Mouse (Mus musculus) cerebellum, postnatal 10 days (tissue): Measurements from ENCODE around the gene Snip1.

Experiments
- DNase-seq, 2 experiments: peaks; one replicate each; pipeline ENCODE4 v3.0.0; 2021; ENCODE audit warnings: mixed read lengths in 2 of 2

Snip1 gene

DNA sequence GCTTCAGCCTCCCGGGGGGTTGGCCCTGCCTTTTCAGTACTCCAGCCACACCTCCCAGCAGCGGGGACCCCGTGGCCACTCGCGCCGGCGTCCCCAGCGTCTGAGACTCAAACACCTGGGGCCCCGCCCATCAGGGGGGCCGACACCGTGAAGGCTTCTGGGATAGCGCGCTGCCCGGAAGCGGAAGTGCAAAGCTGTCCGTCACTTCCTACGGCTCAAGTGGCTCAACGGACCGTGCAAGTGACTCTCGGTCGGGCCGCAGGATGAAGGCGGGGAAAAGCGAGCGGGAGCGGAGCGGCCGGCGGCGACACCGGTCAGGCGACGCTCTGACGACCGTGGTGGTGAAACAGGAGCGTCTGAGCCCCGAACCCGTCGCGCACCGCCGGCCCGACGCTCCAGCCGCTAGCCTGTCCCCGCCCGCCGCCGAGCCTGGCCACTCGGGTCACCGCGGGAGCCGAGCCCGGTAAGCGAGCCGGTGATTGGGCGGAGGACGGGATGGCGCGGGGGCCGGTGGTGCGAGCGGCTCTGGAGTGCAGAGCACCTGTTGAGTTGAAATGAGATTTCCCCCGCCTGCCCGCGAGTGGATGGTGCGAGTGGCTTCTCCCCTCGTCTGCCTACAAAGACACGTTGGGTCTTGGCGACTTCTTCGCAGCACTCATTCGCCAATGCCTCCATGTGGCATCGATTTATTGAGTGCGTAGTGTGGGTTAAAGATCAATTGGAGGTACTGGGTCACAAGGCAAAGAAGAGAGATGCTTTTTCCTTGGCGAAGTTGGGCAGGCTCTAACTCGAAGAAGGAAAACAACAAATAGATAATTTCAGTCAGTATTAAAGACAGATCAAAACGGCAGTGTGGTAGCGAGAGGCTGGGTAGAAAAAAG lies at the start of gene Snip1:
Snip1 (plus strand) TSS at position 183 of the 881 bp plus-strand sequence.
- peak; percentile 95 to 97 for DNase-seq

DNA sequence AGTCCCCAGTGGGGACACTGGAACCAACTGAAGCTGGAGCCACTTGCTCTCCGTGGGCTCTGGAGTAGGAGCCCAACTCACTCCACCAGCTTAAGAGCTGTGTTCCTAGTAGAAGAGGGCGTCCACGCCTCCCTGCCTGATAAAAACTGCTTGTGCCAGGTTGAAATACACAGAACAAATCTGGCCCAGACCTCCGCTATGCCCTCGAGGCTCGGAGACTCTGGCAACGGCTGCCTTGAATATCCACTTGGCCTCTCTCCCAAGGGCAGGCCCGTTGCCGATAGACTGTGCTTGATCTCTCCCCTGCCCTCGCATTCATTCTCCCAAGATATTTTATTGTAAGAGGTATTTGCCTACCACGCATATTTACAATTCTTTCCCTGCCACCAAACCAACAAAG lies 49.0 kb upstream of the Snip1 start:
- peak; percentile 56 to 63 for DNase-seq

DNA sequence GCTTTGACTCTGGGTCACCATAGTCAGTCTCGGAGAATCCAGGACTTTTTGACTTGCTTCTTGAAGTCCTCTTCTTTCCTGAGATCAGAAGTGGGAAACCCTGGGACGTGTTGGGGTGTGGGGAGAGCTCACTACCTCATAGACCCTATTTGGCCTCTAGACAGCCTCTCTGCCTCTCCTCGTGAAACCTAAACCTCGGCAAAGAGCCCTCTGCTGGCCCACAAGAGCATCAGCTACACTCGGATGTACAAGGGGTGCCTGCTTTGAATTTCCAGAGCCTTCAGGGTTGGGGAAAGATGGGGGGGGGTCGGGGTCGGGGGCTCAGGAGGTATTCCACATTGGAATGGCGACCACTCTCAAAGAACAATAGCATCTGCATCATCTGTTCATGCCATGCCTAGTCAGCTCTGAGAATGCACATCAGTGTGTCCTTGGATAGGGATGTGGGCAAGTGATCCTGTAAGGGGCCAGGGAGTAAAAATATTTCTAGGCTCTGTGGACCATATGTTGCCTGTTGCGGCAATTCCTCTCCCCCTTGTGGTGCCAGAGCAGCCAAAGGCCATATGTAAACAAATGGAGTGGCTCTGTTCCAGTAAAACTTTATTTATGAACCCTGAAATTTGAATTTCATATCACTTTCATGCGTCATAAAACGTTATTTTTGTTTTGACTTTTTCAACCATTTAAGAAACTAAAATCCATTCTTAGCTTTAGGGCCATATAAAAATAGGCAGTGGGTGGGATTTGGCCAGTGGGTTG lies 45.5 kb upstream of the Snip1 start:
- DNase-seq: peak; percentile 43 to 47

DNA sequence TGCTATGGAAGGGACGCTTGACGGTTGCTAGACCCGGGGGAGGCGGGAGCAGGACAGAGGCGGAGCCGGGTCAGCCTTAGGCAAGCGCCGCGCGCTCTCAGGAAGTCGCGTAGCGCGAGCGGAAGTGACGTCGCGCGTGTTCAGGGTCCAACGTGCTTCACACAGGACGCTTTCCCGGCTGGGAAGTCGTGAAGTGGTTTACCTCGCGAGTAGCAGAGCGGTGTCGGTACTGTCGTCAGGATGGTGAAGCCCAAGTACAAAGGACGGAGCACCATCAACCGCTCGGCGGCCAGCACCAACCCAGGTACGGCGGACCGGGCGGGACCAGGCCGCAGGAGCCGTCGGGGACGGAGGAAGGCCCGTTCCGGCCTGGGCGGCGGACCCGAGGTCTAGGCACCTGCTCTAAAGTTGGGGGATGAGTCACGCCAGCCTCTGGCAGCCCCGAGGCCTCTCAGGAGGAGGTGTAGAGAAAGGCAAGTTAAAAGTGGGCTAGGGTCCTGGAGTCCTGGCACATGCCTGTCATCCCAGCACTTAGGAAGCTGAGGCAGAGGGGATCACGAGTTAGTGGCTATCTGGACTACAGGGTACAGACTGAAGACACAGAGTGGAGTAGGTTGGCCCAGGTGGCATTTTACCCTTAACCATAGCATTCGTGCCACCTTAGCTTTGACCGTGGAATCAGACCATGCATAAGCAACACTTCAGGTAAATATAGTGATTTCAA lies 36.4 kb upstream of the Snip1 start:
- peak; percentile 96 for DNase-seq

DNA sequence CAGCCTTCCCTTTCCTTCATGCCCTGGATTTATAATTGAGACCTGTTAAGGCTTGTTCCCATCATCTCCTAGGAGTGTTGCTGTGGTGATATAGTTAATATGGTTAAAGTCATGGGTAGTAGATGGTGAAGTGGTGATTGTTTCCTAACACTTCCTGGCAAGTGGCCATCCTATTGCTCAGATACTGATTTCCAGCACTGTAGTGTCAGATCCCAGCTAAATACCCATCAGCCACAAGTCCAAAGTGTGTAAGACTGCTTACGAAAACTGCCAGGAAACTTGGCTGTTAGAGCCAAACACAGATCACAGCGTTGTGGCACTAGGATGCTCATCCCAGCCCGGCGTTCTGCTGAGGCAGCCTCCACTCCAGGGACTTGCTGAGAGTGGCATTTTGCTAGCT lies 32.1 kb upstream of the Snip1 start:
- no peak for DNase-seq

DNA sequence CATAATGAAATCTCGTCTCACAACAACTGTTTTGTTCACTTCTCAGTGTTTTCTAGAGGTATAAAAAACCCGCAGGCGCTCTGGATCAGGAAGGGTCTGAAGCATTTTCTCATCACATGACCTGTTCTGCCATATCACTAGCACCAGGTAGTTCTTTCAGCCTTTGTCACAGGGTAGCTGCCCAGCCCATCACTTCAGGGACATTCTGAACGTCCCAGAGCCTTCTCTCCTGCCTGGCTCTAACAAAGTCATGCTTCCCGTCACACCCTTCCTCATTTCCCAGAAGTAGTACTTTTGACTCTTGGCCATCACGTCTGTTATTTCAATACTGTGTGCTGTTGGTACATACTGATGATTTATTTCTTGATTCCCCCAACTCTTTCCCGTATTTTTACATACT lies 22.0 kb upstream of the Snip1 start:
- DNase-seq: no peak

DNA sequence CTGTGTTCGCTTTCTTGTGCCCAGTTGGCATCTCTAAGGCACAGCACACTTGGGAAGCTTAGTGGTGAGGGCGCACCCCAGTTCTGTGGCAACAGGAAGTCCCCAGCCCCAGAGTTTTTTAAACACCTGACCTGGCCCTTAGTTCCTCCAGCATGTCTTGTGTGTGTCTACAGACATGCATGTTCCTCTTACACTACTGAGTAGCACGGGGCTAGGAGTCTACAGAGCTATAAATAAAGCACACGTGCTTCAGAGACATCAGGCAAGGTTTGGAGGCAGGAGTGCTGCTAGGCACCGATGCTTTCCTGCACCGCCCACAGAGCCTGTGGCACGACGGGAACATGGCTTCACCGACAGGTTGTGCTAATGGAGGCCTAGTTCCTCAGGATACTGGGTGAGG lies 11.1 kb upstream of the Snip1 start:
- DNase-seq: no peak

DNA sequence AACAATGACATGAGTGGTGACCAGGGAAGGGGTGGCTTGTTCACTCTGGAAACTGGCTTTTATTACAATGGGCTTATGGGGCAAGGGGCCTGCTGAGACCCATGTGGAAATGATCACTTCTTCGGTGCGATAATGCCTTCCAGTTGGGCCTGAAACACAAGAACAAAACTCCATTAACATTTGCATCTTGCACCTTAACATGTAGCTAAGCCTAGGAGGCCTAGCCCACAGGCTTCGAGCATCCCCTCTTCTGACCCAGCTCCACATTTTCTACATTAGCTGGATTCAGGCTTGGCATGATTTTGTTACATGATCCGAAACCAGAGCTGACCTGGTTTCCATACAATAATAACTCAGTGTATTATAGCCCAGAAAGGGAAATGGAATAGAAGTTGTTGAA lies 10.0 kb upstream of the Snip1 start:
- no peak for DNase-seq

DNA sequence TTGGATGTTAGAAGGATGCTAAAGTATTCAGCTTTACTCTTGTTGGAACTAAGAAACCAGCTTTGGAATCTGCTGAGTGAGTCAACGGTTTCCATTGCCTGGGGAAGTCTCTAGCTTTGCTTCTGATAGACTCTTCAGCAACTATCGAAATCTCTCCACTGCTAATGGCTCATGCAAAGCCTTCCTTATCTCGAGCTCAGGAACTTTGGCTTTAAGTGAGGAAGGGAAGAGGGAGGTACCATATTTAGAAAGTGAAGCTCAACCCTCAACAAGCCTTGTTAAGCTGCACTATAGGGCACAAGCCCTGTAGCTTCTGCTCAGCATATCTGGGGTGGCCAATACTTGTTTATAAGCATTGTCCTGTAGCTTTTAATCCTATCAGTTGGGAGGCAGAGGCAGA lies 9.2 kb upstream of the Snip1 start:
- no peak for DNase-seq

DNA sequence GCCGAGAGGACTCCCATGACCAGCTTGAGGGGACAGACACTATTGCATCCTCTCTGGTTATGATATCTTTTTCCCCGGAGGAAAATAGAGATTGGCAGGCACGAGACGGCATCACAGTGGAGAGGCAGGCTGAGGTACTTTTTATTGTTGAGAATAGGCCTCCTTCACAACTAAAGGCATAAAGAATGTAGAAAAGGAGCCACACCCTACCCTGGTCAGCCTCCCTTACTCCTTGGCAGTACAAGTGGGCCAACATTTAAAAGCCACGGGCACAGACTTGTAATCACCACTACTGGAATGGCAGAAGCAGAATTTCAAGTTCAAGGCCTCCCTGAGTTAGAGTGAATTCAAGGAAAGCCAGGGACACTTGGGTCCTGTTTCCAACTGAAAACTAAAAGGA lies 8.4 kb upstream of the Snip1 start:
- DNase-seq: no peak

DNA sequence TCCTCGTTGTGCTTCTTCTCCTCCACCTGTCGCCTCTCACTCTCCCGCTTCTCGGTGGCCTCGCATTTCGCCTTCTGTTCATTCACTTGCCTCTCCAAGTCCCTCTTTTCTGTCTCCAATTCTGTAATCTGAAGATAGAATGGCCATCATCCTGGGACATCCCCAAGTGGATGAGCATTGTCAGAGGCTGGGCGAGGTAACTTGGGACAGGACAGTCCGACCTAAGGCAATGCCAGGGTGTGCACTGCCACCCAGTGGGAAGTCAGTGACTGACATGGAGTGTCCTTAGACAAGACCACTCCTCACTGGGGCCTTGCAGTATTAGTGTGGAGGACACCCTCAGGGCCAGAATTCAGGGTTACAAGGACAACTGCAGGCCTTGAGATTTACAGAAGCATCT lies 7.4 kb upstream of the Snip1 start:
- DNase-seq: peak; percentile 82

DNA sequence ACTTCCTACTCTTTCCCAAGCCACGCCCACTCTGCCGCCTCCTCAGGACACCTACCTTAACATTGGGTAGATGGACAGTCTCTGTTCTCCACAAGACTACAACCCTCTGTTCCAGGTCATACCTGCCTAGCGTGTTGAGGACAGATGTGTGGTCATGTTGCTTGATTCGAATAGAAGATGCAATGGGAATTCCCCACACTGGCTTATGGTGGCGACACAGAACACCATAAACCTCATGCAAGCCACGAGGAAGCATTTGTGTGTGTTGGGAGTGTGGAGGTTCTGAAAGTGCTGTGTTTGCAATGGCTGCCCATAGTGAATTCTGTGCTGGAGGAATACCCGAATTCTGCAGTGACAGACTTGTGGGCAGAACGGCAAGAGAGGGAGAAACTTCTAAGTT lies 2.6 kb upstream of the Snip1 start:
- no peak for DNase-seq

DNA sequence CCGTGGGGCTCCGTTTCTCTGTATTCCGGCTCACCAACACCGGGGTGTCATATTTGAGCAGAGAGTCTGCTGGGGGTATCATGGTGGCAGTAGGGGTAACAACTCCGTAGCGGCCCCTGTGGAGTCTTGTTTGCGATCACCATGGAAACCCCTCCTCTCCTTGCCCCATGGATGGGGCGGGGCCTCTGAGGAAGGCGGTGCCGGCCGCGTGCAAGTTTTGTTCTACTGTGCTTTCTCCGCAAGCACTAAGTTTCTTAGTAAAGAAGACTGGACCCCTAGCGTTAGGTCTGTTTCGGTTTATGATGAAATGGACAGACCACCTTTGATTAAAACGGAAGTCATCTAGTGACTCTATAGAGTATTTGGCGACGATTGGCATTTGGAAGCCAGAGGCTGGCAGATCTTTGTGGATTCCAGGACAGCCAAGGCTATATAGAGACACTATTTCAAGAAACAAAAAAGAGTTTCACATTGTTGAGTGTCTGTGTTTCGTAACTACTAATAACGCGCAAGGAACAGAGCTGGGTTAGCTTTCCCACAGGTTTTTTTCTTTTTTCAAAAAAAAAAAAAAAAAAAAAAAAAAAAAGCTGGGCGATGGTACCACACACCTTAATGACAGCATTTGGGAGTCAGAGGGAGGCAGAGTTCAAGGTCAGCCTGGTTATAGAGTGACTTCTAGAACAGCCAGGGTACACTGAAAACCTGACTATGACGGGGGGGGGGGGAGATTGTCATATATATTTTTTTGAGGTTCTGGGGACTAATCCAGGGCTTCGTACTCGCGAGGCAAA lies 760 bp upstream of the Snip1 start, which contains the start of gene Dnali1:
Dnali1 (minus strand) TSS at position 187 of the 791 bp plus-strand sequence.
- peak; percentile 45 to 56 for DNase-seq

DNA sequence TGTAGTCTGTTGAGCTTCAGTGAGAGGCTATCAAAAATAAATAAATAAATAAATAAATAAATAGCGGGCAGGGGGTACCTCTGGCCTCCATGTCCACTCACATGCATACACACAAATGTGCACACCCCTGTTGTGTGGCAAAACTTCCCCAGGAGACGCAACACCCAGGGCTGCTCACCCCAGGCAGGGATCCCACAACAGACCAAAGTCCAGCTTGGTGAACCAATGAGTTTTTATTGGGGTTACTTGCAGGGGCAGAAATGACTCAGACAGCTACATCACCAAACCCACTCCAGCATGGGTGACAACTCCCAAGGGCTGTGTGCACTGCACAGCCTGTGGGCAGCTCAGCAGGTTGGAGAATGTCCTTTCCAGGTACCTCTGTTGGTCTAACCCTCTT lies 11.2 kb downstream of the Snip1 start:
- no peak for DNase-seq

DNA sequence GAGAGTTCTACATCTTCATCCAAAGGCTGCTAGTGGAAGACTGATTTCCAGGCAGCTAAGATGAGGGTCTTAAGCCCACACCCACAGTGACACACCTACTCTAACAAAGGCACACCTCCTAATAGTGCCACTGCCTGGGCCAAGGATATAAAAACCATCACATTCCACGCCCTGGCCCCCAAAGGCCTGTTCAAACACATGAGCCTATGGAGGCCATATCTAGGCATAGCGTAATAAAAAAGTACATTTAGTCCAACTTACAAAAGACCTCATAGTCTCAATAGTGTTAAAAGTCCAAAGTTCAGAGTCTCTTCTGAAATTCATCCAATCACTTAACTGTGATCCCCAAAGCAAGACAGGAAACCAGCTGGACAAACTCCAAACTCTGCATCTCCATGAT lies 12.2 kb downstream of the Snip1 start:
- no peak for DNase-seq

DNA sequence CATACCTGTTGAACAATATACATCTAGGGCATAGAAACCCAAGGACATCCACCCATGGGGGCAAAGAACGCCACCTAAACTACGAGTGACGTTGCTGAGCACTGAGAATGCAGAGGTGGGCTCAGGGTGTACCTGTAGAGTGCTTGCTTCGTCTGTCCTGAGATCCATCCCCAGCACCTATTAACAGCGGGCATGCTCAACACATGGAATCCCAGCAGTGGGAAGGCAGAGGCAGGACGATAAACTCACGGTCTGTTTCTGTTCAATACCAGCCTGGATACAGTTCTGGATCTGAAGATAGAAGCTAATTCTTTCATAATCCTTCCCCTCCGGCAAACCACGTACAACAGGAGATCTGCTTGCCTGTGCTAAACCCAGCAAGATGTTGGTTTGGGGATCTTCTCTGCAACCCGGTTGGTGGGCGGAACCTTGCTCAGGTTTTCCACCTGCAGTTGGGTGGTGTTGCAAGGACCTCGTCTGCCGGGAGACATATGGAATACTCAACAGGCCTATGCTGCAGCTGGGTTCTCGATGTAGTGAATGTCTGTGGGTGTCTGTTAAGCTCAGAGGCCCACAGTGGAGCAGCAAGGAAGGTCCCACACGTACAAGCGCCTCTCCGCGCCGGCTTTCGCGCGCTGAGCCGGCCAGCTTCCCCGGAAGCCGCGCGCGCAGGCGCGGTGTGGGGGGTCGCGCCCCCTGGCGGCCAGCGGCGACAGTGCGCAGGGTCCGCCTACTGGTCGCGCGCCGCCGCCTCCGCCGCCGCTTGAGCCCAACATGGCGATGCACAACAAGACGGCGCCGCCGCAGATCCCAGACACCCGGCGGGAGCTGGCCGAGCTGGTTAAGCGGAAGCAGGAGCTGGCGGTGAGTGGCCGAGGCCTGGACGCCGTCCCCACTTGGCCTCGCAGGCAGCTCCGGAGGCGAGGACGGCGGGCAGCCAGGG lies 18.2 kb downstream of the Snip1 start, which contains the start of gene Meaf6:
Meaf6 (plus strand) TSS at position 732 of the 943 bp plus-strand sequence.
- DNase-seq: peak; percentile 96 to 97

DNA sequence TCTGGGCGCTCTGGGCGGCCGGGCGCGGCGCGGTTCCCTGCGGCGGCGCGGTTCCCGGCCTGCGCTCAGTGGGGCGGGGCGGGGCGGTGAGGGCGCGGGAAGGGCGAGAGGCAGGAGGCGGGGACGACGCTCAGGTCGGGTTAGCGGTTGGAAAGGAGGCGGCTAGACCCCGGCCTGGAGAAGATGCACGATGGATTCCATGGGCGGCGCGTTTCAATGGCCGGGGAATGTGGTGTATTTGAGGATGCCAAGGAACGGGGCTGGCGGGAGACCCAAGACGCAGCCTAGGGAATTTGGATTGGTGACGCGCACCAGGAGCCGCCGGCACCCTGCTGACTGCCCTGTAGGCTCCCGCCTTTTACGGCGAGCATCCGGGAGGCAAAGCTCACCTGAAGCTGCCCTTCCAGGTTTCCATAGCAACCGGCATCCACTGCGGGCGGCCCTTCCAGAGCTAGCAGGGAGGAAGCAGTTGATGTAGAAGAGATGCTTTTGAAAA lies 18.9 kb downstream of the Snip1 start:
- peak; percentile 79 to 82 for DNase-seq

DNA sequence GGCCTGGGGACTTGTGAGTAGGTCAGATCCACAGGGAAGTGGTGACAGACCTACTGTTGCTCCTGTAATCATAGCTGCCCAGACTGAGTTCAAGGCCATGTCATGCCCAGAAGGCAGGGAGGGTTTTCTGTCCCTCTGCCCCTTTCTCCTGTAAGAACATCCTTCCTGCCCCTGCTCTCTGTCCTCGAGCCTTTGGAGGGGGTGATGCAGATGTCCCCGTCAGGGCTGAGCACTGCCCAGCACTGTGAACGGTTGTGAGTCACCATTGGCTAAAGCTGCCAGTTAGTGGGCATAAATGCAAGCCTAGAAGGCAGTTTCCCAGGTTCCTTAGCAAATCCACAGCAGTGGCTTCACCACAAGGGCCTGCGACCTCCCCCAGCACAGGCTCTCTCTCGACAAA lies 26.6 kb downstream of the Snip1 start:
- DNase-seq: no peak

DNA sequence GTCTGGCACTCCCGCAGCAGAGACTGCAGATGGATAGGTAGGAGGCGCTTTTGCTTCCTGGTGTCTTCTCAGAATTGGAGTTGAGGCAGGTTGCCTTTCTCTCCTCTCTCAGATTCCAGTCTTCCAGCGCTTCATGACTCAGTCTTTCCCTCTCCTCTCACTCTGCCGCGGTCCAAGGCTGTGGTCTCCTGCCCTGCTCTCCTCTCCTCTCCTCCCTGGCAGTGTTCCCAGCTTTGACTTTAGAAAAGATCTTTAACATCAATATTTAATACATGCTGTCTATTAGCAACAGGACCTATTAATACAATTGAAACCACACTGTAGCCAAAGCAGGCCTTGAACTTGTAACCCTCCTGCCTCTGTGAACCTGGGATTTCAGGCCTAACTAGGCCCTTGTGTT lies 29.6 kb downstream of the Snip1 start:
- no peak for DNase-seq

DNA sequence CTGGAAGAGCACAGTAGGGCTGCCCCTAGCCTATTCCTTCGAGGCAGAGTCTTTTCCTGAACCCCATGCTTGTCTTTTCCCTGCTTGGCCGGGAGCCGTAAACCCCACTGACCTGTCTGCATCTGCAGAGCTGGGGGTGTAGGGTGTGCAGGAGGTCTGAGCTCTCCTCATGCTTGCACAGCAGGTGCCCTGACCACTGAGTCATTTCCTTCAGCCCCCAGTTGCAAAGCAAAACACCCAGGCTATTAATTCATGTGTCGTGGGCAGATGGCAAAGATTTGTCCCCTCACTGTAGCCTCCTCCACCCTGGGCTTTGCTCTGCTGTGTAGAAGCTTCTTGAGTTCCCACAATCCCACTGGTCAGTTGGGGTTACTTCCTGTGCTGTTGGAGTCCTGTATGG lies 30.9 kb downstream of the Snip1 start:
- no peak for DNase-seq

DNA sequence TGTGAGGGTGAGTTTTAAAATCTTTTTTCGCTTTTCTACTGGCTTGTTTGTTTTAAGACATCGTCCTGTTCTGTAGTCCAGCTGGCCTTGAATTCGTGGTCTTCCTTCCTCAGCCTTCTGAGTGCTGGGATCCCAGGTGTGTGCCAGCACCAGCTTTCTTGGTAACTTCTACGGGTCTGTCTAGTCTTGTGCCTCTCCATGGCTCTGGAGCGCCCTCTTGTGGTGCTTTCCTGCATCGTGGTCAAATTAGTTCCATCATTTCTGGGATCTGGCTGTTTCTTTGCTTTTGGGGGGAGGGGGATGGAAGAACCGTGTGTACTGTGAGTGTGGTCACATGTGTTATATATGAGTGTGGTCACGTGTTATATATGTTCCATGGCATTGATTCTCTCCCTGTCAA lies 33.0 kb downstream of the Snip1 start:
- peak; percentile 92 to 96 for DNase-seq
